Mouse (Mus musculus): ENCODE results near the gene Cyp4f18.
"Not testable (repeated sequence)": the region's sequence is repeated elsewhere in the genome, so short reads cannot be mapped to it uniquely, and the experiment has no call there.

The Cyp4f18 gene

GRCm38 (mm10) chr8:71971945-71972344 lies 37.5 kb downstream of the Cyp4f18 start:
- DNase-seq, result no peak

DNA sequence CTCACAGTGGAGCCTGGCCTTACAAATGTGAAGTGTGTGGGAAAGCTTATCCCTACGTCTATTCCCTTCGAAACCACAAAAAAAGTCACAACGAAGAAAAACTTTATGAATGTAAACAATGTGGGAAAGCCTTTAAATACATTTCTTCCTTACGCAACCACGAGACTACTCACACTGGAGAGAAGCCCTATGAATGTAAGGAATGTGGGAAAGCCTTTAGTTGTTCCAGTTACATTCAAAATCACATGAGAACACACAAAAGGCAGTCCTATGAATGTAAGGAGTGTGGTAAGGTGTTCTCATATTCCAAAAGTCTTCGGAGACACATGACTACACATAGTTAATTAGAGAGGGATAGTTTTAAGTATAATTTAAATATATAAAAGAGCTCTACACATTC lies 40.8 kb downstream of the Cyp4f18 start:
- no peak for DNase-seq

GRCm38 (mm10) chr8:71968100-71968499 lies 41.3 kb downstream of the Cyp4f18 start:
- DNase-seq, result no peak

DNA sequence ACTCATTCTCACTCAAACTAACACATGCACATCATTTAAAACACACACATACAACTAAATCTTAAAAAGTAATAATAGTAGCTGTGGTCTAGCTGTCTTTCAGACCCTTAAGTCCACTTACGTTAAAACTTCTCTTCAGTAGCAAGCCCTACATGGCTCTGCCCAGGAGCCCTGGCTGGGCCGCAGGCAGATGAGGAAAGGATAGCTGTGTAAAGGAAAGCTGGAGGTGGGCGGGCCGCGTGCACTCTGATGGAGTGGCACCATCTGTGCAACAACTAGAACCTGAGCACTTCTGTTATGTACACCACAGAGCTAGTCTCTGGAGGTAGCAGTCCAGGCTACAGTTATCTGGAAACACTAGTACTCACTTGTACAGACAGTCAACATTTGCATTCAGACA lies 42.2 kb downstream of the Cyp4f18 start:
- DNase-seq, result no peak

- no peak for DNase-seq
Measured at GRCm38 (mm10) chr8:71966411-71966810, 43.0 kb downstream of the Cyp4f18 start.

- no peak for DNase-seq
Measured at GRCm38 (mm10) chr8:71965166-71965565, 44.3 kb downstream of the Cyp4f18 start.

GRCm38 (mm10) chr8:71964051-71964450 lies 45.4 kb downstream of the Cyp4f18 start:
- DNase-seq, result no peak

- DNase-seq, result no peak
Measured at GRCm38 (mm10) chr8:71961796-71962195, 47.6 kb downstream of the Cyp4f18 start.

DNA sequence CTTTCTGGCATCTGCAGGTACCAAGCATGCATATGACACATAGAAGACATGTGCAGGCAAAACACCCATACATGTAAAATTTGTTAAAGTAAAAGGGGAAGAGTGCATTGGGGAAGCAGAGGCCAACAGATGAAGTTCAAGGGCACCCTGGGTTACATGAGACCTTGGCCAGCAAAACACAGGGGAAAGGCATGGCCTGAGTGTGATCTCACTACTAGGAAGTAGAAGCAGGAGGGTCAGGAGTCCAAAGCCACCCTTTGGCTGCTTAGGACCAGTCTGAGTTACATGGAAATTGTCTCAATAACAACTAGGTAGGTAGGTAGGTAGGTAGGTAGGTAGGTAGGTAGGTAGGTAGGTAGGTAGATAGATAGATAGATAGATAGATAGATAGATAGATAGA lies 48.9 kb downstream of the Cyp4f18 start:
- DNase-seq, result no peak

DNA sequence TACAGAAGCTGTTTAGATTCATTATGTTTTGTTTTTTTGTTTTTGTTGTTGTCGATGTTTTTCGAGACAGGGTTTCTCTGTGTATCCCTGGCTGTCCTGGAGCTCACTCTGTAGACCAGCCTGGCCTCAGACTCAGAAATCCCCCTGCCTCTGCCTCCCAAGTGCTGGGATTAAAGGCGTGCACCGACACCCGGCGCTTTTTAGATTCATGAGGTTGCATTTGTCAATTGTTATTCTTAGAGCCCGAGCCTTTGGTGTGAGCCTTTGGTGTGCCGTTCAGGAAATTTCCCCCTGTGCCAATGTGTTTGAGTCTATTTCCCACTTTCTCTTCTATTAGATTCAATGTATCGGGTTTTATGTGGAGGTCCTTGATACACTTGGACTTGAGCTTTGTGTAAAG lies 54.8 kb downstream of the Cyp4f18 start:
- DNase-seq, result no peak

GRCm38 (mm10) chr8:71952961-71953700 lies 56.3 kb downstream of the Cyp4f18 start:
- DNase-seq, result not testable (repeated sequence)

GRCm38 (mm10) chr8:71952489-71952888 lies 56.9 kb downstream of the Cyp4f18 start:
- DNase-seq, result no peak

GRCm38 (mm10) chr8:71951436-71952161 lies 57.8 kb downstream of the Cyp4f18 start:
- peak; percentile 12 for DNase-seq

GRCm38 (mm10) chr8:71950482-71951221 lies 58.8 kb downstream of the Cyp4f18 start, which contains the start of gene Zfp961:
Zfp961 (plus strand) TSS chr8:71951038.
- DNase-seq, result peak; percentile 99

- no peak for DNase-seq
Measured at GRCm38 (mm10) chr8:71948624-71949023, 60.8 kb downstream of the Cyp4f18 start.

DNA sequence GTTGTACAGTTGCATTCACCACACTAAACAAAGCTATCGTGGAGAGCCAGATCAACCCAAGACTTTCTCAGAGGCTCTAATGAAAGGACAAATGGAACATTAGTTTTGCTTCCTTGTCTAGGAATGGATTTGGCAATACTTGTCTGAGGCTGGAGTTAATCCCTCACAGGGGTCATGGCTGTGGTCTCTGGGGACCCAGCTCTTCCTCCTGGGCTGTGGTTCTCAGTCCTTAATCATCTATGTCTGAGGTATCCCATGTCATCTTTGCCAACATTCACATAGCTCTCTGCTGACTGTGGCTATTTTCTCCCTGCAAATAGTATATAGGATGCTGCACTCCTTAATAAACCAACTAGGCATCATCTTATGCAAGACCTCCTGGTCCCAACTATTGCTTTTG lies 67.7 kb downstream of the Cyp4f18 start:
- DNase-seq, result no peak

- DNase-seq, result no peak
Measured at GRCm38 (mm10) chr8:71940293-71941208, 68.9 kb downstream of the Cyp4f18 start.
